Mouse (Mus musculus) embryonic facial prominence, embryonic 12.5 days (tissue): ENCODE results near the gene Txnl4b. TPM values are rescaled to one million over a fixed set of nuclear protein-coding genes. Genes with fewer than 3 reads are reported as not detected.

Experiments used
- ATAC-seq: fragments of 200-750 bp; cut with Nextera tagmentation; 2 replicates; pipeline ENCODE4 v1.8.0; 2017; ENCODE audit not compliant: insufficient number of reproducible peaks, insufficient read depth, low FRiP score, low TSS enrichment
- H3K27ac ChIP-seq: fragments of 300-500 bp; sonication (generic); 2 replicates; pipeline ENCODE4 v1.5.1; 2016; ENCODE audit warnings: mild to moderate bottlenecking
- H3K27me3 ChIP-seq: fragments of 300-500 bp; sonication (generic); 2 replicates; pipeline ENCODE4 v1.6.1; 2016; ENCODE audit warnings: mild to moderate bottlenecking, moderate library complexity
- H3K36me3 ChIP-seq: fragments of 300-500 bp; sonication (generic); 2 replicates; pipeline ENCODE4 v1.6.1; 2016; ENCODE audit warnings: mild to moderate bottlenecking
- H3K4me1 ChIP-seq: fragments of 300-500 bp; sonication (generic); 2 replicates; pipeline ENCODE4 v1.6.1; 2016
- H3K4me2 ChIP-seq: fragments of 300-500 bp; sonication (generic); replicated peaks from 2 replicates; pipeline ENCODE4 v1.6.1; 2016; ENCODE audit warnings: mild to moderate bottlenecking, moderate library complexity
- H3K4me3 ChIP-seq: fragments of 300-500 bp; sonication (generic); 2 replicates; pipeline ENCODE4 v1.5.1; 2016; ENCODE audit warnings: mild to moderate bottlenecking
- H3K9ac ChIP-seq: fragments of 300-500 bp; sonication (generic); 2 replicates; pipeline ENCODE4 v1.6.1; 2016; ENCODE audit warnings: mild to moderate bottlenecking, moderate library complexity
- H3K9me3 ChIP-seq: fragments of 300-500 bp; sonication (generic); 2 replicates; pipeline ENCODE4 v1.6.1; 2016; ENCODE audit warnings: mild to moderate bottlenecking, moderate library complexity
- WGBS: fragments of 180-500 bp; shearing (Covaris S2); methylation state at CpG from one replicate; pipeline ENCODE4 v1.1.7; 2016; 5-methylcytosine and 5-hydroxymethylcytosine counted together
- polyA plus RNA-seq: library from polyadenylated mRNA; unstranded; fragments of >200 nt; fragmentation: Nextera tagmentation; extraction: Ambion mirVana; gene quantifications from 2 replicates; pipeline ENCODE4 v1.2.1, GENCODE M21; 2016

Gene Txnl4b
- polyA plus RNA-seq, 1 experiment from 2014 or later, result 21.2 TPM

DNA sequence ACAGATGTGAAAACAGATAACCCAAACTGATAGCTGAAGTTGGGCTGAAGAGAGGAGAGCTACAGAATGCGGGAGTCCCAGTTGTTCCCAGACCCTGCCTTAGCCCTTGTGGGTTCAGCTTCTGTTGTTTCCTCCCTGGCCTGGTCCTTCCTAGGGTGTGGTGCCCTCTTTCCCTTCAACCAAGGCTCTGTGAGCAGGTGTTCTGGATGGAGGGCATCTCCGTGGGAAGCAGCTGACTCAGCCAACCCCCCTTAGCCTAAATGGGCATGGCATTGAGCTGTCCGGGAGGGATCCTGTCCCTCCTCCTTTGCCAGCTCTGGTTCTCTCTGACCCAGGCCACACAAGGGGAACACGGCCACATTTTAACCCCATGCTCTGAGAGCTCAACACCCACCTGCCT, 10.6 kb downstream of the Txnl4b start:
- H3K9ac ChIP-seq, result no peak overlapping the region
- no peak overlapping the region for H3K4me3 ChIP-seq
- 77% methylated on average over 4 of the region's 4 CpGs for WGBS
- no peak overlapping the region for H3K4me2 ChIP-seq
- H3K9me3 ChIP-seq, result no peaks in the 10 kb centered on the region
- H3K27ac ChIP-seq, result no peak overlapping the region
- no peaks in the 10 kb centered on the region for H3K4me1 ChIP-seq
- 0 out of 2 replicates have a peak, but pooled peaks cover 3% of the 10 kb centered on the region for H3K36me3 ChIP-seq
- no peak for ATAC-seq
- H3K27me3 ChIP-seq, result no peaks in the 10 kb centered on the region

DNA sequence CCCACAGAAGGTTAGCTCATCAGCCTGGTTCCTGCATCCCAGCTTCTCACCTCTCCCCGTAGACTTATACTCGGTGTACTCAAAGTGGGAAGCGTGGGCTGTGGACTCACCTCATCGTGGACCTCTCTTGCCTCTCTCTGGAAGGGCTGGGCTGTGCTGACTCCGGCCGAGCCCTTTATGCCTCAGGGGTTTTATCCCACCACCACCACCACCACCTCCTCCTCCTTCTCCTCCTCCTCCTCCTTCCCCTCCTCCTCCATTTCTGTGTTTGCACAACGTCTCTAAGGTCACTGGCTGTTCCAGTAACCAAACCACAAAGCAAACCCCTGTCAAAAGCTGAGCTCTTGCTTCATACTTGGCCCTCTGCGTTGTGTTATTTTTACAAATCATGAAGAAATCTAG, 13.2 kb downstream of the Txnl4b start, which contains the start of gene Hp:
Gene Hp (minus strand): TSS at position 273 of the 402 bp plus-strand sequence.
- no peak within 1 kb of the TSS for H3K4me3 ChIP-seq
- no peak within 1 kb of the TSS for H3K4me2 ChIP-seq
- H3K36me3 ChIP-seq, result no peaks in the 10 kb centered on the region
- no peaks in the 10 kb centered on the region for H3K27me3 ChIP-seq
- H3K4me1 ChIP-seq, result no peaks in the 10 kb centered on the region
- 65% methylated on average over 8 of the region's 8 CpGs for whole genome bisulfite sequencing
- H3K9ac ChIP-seq, result no peak within 1 kb of the TSS
- no peaks in the 10 kb centered on the region for H3K9me3 ChIP-seq
- ATAC-seq, result no peak
- H3K27ac ChIP-seq, result no peak within 1 kb of the TSS

DNA sequence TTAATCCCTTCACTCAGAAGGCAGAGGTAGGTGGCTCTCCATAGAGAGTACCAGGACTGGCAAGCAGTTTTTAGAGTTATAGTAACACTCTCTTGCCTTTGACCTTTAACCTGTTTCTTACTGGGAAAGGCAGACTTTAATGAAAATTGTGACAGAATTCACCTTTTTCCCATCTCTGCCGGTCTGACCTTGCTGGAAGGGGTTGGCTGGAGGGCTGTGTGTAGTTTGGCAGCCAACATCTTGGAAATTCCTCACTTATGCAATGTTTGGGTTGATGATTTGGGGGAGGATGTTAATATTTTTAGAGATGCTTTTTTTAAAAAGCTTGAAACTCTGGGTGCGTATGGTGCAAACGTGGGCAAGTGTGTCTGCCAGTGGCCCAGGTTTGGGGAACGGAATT, 18.6 kb downstream of the Txnl4b start:
- Histone ChIP-seq H3K9ac (no peak overlapping the region), H3K9me3 (no peaks in the 10 kb centered on the region), H3K27ac (no peak overlapping the region), H3K4me3 (no peak overlapping the region), H3K36me3 (no peaks in the 10 kb centered on the region), H3K4me1 (no peaks in the 10 kb centered on the region), H3K27me3 (no peaks in the 10 kb centered on the region), H3K4me2 (no peak overlapping the region)
- 82% methylated on average over 4 of the region's 4 CpGs for WGBS
- ATAC-seq, result no peak

DNA sequence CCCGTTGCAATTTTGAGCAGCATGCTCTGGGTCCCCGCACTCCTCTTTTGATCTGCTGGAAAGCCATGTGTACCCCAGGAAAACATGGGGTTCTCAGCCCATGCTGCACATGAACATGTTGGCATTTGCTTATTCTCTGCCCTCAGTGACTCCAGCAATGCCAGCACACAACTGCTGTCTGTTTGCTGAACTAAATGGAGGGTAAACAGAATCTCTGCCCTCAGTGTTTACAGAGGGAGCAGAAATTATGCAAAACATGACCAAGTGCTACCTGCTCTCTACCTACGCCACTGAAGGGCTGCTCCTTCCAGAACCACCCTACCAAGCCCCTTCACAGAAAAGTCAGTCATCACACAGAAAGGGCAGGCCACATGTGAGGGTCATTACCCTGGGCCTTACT, 19.1 kb downstream of the Txnl4b start:
- Histone ChIP-seq H3K27me3 (no peaks in the 10 kb centered on the region), H3K4me1 (no peaks in the 10 kb centered on the region), H3K4me3 (no peak overlapping the region), H3K27ac (no peak overlapping the region), H3K9ac (no peak overlapping the region), H3K9me3 (no peaks in the 10 kb centered on the region), H3K4me2 (no peak overlapping the region), H3K36me3 (no peaks in the 10 kb centered on the region)
- ATAC-seq, result no peak
- WGBS, result 95% methylated on average over 3 of the region's 3 CpGs

DNA sequence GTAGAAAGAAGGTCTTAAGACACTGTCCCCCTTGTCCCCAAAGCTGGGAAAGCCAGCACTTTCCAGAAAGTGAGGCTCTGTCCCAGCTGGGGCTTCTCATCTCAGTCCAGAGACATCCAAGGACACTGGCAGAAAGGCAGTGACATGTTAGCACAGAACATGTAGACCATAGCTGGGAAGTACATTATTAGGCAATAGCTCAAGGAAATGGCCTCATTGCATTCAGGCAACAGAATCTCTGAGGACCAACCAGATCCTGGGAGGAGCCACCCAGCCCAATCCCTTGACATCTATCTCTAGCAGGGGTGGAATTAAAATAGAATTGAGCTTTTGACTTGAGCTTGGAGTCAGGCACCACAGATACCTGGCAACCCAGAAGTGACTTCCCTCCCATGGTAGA, 20.0 kb downstream of the Txnl4b start:
- no peak overlapping the region for H3K9ac ChIP-seq
- no peak for ATAC-seq
- H3K4me2 ChIP-seq, result no peak overlapping the region
- H3K9me3 ChIP-seq, result no peaks in the 10 kb centered on the region
- H3K4me3 ChIP-seq, result no peak overlapping the region
- no peak overlapping the region for H3K27ac ChIP-seq
- no peaks in the 10 kb centered on the region for H3K4me1 ChIP-seq
- H3K36me3 ChIP-seq, result no peaks in the 10 kb centered on the region
- no peaks in the 10 kb centered on the region for H3K27me3 ChIP-seq

DNA sequence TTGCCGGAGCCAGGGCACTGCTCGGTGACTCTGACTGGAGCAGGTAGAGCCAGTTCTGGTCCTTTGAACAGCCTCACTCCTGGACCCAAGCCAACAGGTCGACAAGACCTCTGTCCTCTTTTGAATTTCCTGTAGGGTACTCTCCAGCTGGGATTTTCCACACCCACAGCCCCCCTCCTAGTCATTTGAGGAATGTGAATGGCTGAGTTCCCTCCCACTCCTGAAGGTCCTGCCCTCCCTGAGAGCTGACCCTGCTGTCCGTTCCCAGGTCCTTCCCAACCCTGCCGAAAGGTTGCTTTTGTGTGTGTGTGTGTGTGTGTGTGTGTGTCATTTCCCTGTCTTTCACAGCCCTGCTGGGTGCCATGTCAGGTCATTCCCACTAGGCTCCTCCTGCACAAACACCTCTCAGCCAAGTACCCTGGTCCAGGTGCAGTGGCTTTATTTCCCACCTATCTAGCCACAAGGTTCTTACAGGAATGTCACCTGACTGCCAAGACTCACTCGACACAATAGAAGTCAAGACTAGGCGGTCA, 21.3 kb downstream of the Txnl4b start:
- no peak for ATAC-seq
- WGBS, result 67% methylated on average over 7 of the region's 7 CpGs
- H3K9me3 ChIP-seq, result no peaks in the 10 kb centered on the region
- no peak overlapping the region for H3K4me2 ChIP-seq
- H3K36me3 ChIP-seq, result peaks cover 6% of the 10 kb centered on the region; the same call in 1 of the 2 replicates
- H3K4me1 ChIP-seq, result no peaks in the 10 kb centered on the region
- H3K27me3 ChIP-seq, result no peaks in the 10 kb centered on the region
- H3K9ac ChIP-seq, result no peak overlapping the region
- H3K27ac ChIP-seq, result no peak overlapping the region
- H3K4me3 ChIP-seq, result no peak overlapping the region

DNA sequence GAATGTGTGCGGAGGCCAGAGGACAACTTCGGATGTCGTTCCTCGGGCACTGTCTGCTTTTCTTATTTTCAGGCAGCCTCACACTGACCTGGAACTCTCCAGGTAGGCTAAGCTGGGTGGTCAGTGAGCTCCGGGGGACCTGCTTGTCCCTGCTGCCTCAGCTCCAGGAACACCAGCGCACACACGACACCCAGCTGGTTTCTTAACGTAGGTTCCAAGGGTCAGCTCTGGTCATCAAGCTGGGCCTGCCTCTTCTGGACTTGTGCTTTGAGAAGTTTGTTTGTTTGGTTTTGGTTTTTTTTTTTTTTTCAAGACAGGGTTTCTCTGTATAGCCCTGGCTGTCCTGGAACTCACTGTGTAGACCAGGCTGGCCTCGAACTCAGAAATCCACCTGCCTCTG, 25.2 kb downstream of the Txnl4b start:
- Histone ChIP-seq H3K27me3 (no peaks in the 10 kb centered on the region), H3K9me3 (no peaks in the 10 kb centered on the region), H3K4me1 (no peaks in the 10 kb centered on the region), H3K9ac (no peak overlapping the region), H3K27ac (no peak overlapping the region), H3K4me3 (no peak overlapping the region), H3K4me2 (no peak overlapping the region), H3K36me3 (peaks cover 35% of the 10 kb centered on the region)
- WGBS, result 84% methylated on average over 9 of the region's 9 CpGs
- no peak for ATAC-seq

DNA sequence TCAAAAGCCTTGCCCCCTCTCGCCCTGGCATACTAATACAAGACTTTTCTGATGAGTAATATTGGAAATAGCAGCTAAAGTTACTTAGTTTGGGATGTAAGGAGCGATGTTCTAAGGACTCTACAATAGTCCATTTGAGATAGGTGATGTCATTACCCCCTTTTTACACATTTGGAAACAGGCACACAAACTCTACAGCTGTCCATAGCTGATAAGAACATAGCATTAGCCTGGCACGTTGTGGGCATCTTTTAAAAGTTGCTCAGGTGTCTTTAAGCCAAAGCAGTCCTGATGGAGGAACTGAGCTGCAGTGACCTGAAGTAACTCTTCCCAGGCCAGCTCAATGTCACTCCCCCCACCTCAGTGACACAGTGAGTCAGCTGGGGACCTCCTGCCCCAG, 25.7 kb downstream of the Txnl4b start:
- WGBS, result 87% methylated on average over 3 of the region's 3 CpGs
- H3K27me3 ChIP-seq, result no peaks in the 10 kb centered on the region
- no peak overlapping the region for H3K4me3 ChIP-seq
- no peaks in the 10 kb centered on the region for H3K9me3 ChIP-seq
- H3K36me3 ChIP-seq, result peaks cover 36% of the 10 kb centered on the region
- H3K9ac ChIP-seq, result no peak overlapping the region
- no peak for ATAC-seq
- no peak overlapping the region for H3K27ac ChIP-seq
- H3K4me1 ChIP-seq, result no peaks in the 10 kb centered on the region
- H3K4me2 ChIP-seq, result no peak overlapping the region

DNA sequence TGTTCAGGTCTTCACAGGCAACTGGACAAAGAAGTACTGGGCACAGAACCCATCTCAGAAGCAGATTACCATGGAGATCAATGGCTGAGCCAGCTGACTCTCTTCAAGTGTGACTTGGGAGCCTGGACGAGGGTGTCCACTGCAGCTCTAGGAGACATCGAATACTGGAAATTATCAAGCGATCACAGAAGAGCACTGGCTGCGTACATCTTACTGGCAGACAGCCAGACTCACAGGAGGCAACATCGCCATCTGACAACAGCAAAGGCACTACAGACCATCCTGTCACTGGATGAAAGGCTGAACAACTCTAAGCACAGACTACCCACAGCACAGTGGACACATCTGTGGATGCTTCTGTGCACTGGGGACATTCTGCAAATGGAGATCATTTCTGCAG, 26.5 kb downstream of the Txnl4b start:
- Histone ChIP-seq H3K4me1 (no peaks in the 10 kb centered on the region), H3K36me3 (peaks cover 36% of the 10 kb centered on the region), H3K27me3 (no peaks in the 10 kb centered on the region), H3K4me3 (no peak overlapping the region), H3K27ac (no peak overlapping the region), H3K9me3 (no peaks in the 10 kb centered on the region), H3K4me2 (no peak overlapping the region), H3K9ac (no peak overlapping the region)
- ATAC-seq, result no peak
- WGBS, result 93% methylated on average over 5 of the region's 5 CpGs

DNA sequence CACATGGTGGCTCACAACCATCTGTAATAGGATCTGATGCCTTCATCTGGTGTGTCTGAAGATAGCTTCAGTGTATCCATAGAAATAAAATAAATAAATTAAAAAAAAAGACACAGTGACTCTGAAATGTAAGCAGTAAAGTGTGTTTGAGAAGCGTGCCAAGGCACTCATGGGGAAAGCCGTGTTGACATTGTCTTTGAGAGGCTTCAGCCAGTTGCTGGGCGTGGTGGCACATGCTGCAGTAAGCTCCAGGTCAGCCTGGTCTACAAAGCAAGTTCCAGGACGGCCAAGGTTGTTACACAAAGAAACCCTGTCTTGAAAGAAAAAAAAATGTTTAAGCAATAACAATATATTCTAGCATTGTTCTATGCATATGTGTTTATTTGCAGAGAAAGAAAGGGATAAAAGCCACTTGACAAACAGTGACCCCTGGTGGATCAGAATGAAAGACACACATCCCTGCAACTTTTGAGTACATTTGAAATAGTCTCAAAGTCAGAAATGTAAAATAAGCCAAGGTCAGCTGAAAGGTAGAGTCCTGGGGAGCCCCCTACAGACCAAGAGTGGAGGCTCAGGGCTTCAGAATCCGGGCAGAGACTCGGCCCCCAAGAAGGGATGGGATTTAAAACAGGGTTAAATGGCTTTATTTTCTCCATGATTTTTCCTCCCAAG, 27.6 kb downstream of the Txnl4b start:
- 79% methylated on average over 6 of the region's 6 CpGs for WGBS
- H3K27ac ChIP-seq, result no peak overlapping the region

DNA sequence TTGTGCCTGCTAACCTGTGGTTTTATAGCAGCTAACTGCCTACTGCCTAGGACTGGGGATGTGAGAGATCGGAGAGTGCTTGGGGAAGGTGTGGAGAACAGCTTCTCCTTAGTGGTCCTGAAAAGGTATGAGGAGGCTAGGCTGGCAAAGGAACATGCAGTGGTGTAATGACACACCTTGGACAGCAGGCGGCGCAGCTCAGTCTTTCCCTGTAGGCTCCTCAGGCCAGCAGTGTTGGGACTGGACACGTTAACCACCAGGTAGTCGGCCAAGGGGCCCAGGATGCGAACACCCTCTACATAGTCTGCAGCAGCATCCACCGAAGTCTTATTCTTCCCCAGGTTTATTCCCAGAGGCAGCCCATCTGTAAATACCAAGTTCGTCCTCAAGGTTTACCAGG, 30.2 kb downstream of the Txnl4b start:
- no peak for ATAC-seq
- Histone ChIP-seq H3K36me3 (peaks cover 42% of the 10 kb centered on the region), H3K9me3 (no peaks in the 10 kb centered on the region), H3K4me3 (no peak overlapping the region), H3K4me1 (no peaks in the 10 kb centered on the region), H3K27ac (no peak overlapping the region), H3K4me2 (no peak overlapping the region), H3K9ac (no peak overlapping the region), H3K27me3 (no peaks in the 10 kb centered on the region)
- 50% methylated on average over 8 of the region's 8 CpGs for WGBS

More for the DNA sequence above, 27.6 kb downstream of the Txnl4b start:
- Histone ChIP-seq H3K4me3 (no peak overlapping the region), H3K36me3 (peaks cover 36% of the 10 kb centered on the region), H3K9me3 (no peaks in the 10 kb centered on the region), H3K27me3 (no peaks in the 10 kb centered on the region), H3K4me1 (no peaks in the 10 kb centered on the region), H3K9ac (no peak overlapping the region), H3K4me2 (no peak overlapping the region)
- ATAC-seq, result no peak

DNA sequence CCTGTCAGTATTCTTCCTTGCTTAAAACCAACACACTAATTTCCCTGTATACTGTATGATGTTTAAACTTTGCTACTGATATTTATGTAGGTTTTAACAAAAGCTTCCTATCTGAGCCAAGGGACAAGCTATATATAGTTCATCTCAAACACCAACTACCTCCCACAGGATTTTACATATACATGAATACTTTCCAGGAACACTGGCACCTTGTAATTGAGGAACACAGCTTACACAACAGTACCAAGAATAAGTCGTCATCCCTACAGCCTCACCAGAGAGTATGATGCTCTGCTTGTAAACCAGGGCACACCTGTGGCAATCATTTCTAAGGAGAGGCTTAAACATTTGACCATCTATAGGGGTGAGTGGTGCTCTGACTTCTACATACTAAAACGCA, 41.0 kb downstream of the Txnl4b start:
- H3K4me3 ChIP-seq, result no peak overlapping the region
- ATAC-seq, result no peak
- no peaks in the 10 kb centered on the region for H3K9me3 ChIP-seq
- H3K27ac ChIP-seq, result no peak overlapping the region
- peaks cover 10% of the 10 kb centered on the region for H3K4me1 ChIP-seq
- 77% methylated on average over 2 of the region's 2 CpGs for WGBS
- no peak overlapping the region for H3K4me2 ChIP-seq
- no peaks in the 10 kb centered on the region for H3K27me3 ChIP-seq
- peaks cover 28% of the 10 kb centered on the region for H3K36me3 ChIP-seq
- no peak overlapping the region for H3K9ac ChIP-seq
